Mouse (Mus musculus) limb, embryonic 14.5 days (tissue): ENCODE data around the gene 1700017N19Rik. TPM values are rescaled to one million over a fixed set of nuclear protein-coding genes. Genes with fewer than 3 reads are reported as not detected.

Experiments used
- ATAC-seq: fragments of 200-750 bp; cut with Nextera tagmentation; 2 replicates; pipeline ENCODE4 v1.8.0; 2017; ENCODE audit warnings: low read depth, moderate number of reproducible peaks, moderate TSS enrichment; ENCODE audit not compliant: low FRiP score
- DNase-seq: peaks from one replicate; pipeline ENCODE4 v3.0.0-alpha.2; 2015; ENCODE audit warnings: low spot score
- H3K27ac ChIP-seq: fragments of 300-500 bp; sonication (generic); replicated peaks from 2 replicates; pipeline ENCODE4 v1.5.1; 2014; ENCODE audit warnings: low read depth, mild to moderate bottlenecking, low read length, moderate library complexity, mixed read lengths
- H3K27me3 ChIP-seq: fragments of 300-500 bp; sonication (generic); 2 replicates; pipeline ENCODE4 v1.6.1; 2014; ENCODE audit warnings: low read length, mixed read lengths; ENCODE audit not compliant: control insufficient read depth, insufficient read depth
- H3K36me3 ChIP-seq: fragments of 300-500 bp; sonication (generic); 2 replicates; pipeline ENCODE4 v1.6.1; 2014; ENCODE audit warnings: mild to moderate bottlenecking, low read length, moderate library complexity, mixed read lengths; ENCODE audit not compliant: control insufficient read depth, insufficient read depth
- H3K4me1 ChIP-seq: fragments of 300-500 bp; sonication (generic); 2 replicates; pipeline ENCODE4 v1.6.1; 2014; ENCODE audit warnings: antibody characterized with exemption, low read length, mixed read lengths; ENCODE audit not compliant: control insufficient read depth, insufficient read depth
- H3K4me2 ChIP-seq: fragments of 300-500 bp; sonication (generic); replicated peaks from 2 replicates; pipeline ENCODE4 v1.6.1; 2014; ENCODE audit warnings: low read depth, mild to moderate bottlenecking, low read length, moderate library complexity; ENCODE audit not compliant: severe bottlenecking
- H3K4me3 ChIP-seq: fragments of 300-500 bp; sonication (generic); replicated peaks from 2 replicates; pipeline ENCODE4 v1.5.1; 2014; ENCODE audit warnings: low read length
- H3K9ac ChIP-seq: fragments of 300-500 bp; sonication (generic); 2 replicates; pipeline ENCODE4 v1.6.1; 2014; ENCODE audit warnings: mild to moderate bottlenecking, low read depth, low read length, moderate library complexity; ENCODE audit not compliant: severe bottlenecking
- H3K9me3 ChIP-seq: fragments of 300-500 bp; sonication (generic); 2 replicates; pipeline ENCODE4 v1.6.1; 2016; ENCODE audit warnings: low read length; ENCODE audit not compliant: control insufficient read depth
- POLR2A ChIP-seq: fragments of 200-500 bp; IDR thresholded peaks from 2 replicates; pipeline ENCODE4 v1.8.0; 2012; ENCODE audit warnings: inconsistent platforms, mild to moderate bottlenecking, moderate library complexity, borderline replicate concordance; ENCODE audit not compliant: insufficient read depth, insufficient read length; ENCODE audit errors: extremely low read depth
- WGBS: fragments of 180-500 bp; shearing (Covaris S2); extraction: QIAGEN DNeasy Blood & Tissue Kit; methylation state at CpG from one replicate; pipeline ENCODE4 v1.1.7; 2014; 5-methylcytosine and 5-hydroxymethylcytosine counted together
- polyA plus RNA-seq, 2 experiments: library from polyadenylated mRNA; depleted of rRNA in 1 of 2; stranded (reverse) in 1 of 2; unstranded in 1 of 2; fragments of >200 nt; fragmentation: Nextera tagmentation in 1 of 2; extraction: Ambion mirVana in 1 of 2; gene quantifications; 2 replicates each; pipeline versions ENCODE4 v1.2.1 to v1.2.3; 2012 to 2014

The 1700017N19Rik gene
- polyA plus RNA-seq, 2 experiments, result not detected

DNA sequence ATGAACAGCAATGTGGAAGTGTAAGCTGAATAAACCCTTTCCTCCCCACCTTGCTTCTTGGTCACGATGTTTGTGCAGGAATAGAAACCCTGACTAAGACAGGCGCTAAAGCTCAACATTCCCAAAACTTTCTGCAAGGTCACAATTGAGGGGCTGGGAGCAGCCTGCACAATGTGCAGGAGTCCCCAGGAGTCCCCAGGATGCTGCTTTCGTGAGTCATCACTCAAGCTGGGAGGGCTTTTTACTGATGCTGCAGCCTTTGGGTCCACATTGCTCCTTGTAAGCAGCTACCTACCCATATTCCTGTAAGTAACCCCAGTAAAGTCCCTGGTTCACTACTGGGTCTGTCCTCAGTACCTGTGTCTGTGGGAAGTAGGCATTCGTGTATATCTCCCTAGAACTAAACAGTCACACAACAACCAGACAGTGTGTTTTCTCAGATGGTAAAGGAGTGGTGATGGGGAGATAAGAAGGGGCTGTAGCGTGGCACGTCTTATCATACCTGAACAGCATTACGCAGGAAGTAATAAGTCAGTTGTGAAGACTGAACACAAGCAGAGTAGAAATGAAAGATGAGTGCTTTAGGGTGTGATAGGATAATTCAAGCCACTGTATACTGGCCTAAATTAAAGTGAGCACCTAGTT lies 15.7 kb upstream of the 1700017N19Rik start:
- H3K4me1 ChIP-seq, result no peaks in the 10 kb centered on the region
- no peak overlapping the region for H3K4me3 ChIP-seq
- 94% methylated on average over 7 of the region's 7 CpGs for WGBS
- no peak overlapping the region for H3K27ac ChIP-seq
- H3K4me2 ChIP-seq, result no peak overlapping the region
- DNase-seq (no peak), ATAC-seq (no peak)
- H3K27me3 ChIP-seq, result no peaks in the 10 kb centered on the region
- TF ChIP-seq POLR2A, result no peak
- peaks cover 25% of the 10 kb centered on the region for H3K36me3 ChIP-seq
- H3K9me3 ChIP-seq, result no peaks in the 10 kb centered on the region
- H3K9ac ChIP-seq, result no peak overlapping the region

DNA sequence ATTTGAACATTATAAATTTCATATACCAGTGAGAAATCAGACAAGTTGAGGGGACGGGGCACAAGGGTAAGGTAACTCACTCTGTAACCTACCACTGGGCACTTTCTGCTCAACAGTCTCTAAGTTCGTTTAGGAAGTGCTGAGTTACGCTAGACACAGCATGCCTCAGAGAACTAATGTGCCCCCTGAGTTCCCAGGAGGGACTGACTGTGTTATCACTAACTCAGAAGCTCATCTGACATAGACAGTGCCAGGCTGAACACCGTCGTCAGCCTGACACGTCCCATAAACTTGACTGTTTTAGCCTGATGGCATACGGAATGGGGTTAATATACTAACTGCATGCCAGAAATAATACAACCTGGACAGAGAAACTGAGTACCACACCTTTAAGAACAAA lies 15.0 kb upstream of the 1700017N19Rik start:
- DNase-seq (no peak), ATAC-seq (no peak)
- WGBS, result 90% methylated on average over 7 of the region's 7 CpGs
- Histone ChIP-seq H3K27me3 (no peaks in the 10 kb centered on the region), H3K9me3 (no peaks in the 10 kb centered on the region), H3K9ac (no peak overlapping the region), H3K4me1 (no peaks in the 10 kb centered on the region), H3K4me2 (no peak overlapping the region), H3K4me3 (no peak overlapping the region), H3K27ac (no peak overlapping the region), H3K36me3 (peaks cover 25% of the 10 kb centered on the region)
- TF ChIP-seq POLR2A, result no peak

DNA sequence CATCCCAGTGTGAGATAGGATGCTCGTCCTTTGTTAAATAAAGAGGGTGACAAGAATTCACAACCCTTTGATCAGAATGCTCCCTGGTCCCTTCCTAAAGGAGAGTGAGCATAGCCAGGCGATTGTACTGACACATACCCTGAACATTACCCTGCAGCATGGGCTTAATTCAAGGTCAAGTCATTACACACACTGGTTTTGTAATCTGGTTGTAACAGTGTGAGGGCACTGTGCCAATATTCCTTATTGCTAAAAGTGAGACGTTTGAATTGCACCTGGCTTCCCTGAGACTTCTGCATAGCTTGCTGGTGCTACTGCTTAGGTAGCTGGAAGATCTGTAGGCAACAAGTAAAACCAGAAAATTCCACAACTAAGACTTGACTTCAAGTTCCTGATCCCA lies 6.1 kb upstream of the 1700017N19Rik start:
- H3K36me3 ChIP-seq, result no peaks in the 10 kb centered on the region
- H3K4me2 ChIP-seq, result no peak overlapping the region
- 74% methylated on average over 3 of the region's 3 CpGs for WGBS

DNA sequence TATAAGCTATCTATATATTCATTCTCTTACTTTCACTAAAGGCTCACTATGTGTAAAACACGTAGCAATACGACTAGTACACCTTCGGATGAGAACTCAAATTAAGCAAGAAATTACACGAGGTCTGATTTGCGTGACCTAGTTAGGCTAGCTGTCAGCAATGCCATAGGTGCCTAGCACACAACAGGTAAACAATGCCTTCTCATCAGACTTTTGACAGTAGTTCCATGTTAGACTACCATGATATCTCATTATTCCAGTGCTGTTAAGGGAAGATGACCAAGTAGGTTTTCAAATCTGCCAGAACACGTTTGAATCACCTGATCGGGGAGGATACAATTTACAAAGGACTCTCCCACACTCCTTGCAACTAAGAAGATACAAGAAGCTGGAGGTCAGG lies 1.8 kb upstream of the 1700017N19Rik start:
- 41% methylated on average over 7 of the region's 7 CpGs for whole genome bisulfite sequencing
- Histone ChIP-seq H3K9ac (peak overlapping the region; percentile 70), H3K4me3 (peak overlapping the region; percentile 69), H3K4me1 (0 out of 2 replicates have a peak, but pooled peaks cover 2% of the 10 kb centered on the region), H3K4me2 (peak overlapping the region; percentile 68), H3K27me3 (no peaks in the 10 kb centered on the region), H3K36me3 (no peaks in the 10 kb centered on the region), H3K9me3 (no peaks in the 10 kb centered on the region), H3K27ac (0 out of 2 replicates have a peak overlapping the region, but pooled peaks have one; percentile 59)
- no peak for TF ChIP-seq POLR2A
- no peak for DNase-seq
- ATAC-seq, result 0 out of 2 replicates have a peak, but pooled peaks have one; percentile 2

More for the DNA sequence above, 6.1 kb upstream of the 1700017N19Rik start:
- H3K4me3 ChIP-seq, result no peak overlapping the region
- no peak overlapping the region for H3K27ac ChIP-seq
- no peaks in the 10 kb centered on the region for H3K9me3 ChIP-seq
- no peak overlapping the region for H3K9ac ChIP-seq
- no peak for DNase-seq
- H3K4me1 ChIP-seq, result 0 out of 2 replicates have a peak, but pooled peaks cover 2% of the 10 kb centered on the region
- H3K27me3 ChIP-seq, result no peaks in the 10 kb centered on the region
- ATAC-seq, result no peak
- TF ChIP-seq POLR2A, result no peak

DNA sequence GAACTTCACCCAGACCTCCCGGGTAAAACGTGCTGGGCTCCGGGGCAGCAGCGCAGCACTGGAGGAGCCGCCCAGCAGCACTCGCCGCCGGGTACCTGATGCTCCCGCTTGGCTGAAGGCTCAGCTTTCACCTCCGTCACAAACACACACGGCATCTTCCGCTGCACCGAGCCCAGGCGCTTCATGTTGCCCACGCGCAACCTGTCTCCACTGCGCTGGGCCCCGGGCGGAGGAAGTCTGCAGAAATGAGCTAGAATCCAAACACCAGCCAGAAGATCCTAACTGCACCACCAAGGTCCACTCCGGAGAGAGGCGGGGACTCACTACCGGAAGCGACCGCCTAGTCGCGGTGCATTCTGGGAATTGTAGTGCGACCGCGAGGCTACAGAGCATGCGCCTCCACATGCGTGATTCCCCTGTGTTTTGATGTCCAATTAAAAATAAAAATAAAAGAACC lies 1.3 kb upstream of the 1700017N19Rik start:
- H3K4me3 ChIP-seq, result peak overlapping the region; percentile 69
- TF ChIP-seq POLR2A, result peak; percentile 81; the same call in 1 of the 2 replicates
- no peaks in the 10 kb centered on the region for H3K9me3 ChIP-seq
- peak overlapping the region; percentile 59; the same call in 1 of the 2 replicates for H3K27ac ChIP-seq
- DNase-seq (peak; percentile 95), ATAC-seq (peak; percentile 99)
- no peaks in the 10 kb centered on the region for H3K27me3 ChIP-seq
- H3K36me3 ChIP-seq, result no peaks in the 10 kb centered on the region
- WGBS, result 4% methylated on average over 30 of the region's 31 CpGs
- H3K9ac ChIP-seq, result peak overlapping the region; percentile 70
- H3K4me1 ChIP-seq, result 0 out of 2 replicates have a peak, but pooled peaks cover 2% of the 10 kb centered on the region
- peak overlapping the region; percentile 68 for H3K4me2 ChIP-seq
